Mouse (Mus musculus): Measurements from ENCODE around the gene Sh3pxd2a.

The Sh3pxd2a gene

DNA sequence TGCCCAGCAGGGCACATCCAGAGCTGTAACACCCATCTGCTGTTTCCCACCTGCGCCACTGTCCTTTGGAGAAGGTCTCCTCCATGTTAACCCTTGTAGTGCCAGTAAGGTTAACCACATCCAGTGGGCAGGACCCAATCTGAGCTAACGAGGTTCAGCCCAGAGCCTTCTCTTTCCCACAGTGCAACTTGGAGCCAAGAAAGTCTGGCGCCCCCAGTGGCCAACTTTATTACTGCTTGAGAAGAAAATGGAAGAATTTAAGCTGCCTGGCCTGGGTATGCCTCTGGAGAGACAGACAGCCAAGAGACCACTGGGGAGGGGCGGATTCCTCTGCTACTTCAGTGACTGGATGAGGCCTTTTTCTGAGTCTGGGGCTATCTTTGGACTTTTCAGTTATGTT, 89.8 kb downstream of the Sh3pxd2a start:
- WGBS = 39% methylated on average over 4 of the region's 4 CpGs

- 81% methylated on average over 5 of the region's 5 CpGs for WGBS
These were observed 92.2 kb downstream of the Sh3pxd2a start for GRCm38 (mm10) chr19:47372044-47372443.

DNA sequence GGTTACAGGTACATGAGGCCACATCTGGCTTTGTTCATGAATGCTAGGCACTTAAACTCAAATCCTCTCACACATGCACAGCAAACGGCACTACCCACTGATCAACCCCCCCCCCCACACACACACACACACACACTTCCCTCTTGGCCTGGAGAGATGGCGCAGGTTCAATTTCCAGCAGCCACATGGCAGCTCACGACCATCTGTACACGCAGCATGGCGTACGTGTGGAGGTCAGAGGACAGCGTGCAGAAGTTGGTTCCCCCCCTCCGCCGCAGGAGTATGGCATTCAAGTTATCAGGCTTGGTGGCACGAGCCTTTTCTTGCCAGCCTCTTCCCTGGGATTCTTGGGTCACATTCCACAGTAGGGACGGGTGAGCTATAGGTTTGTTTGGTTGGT, 92.7 kb downstream of the Sh3pxd2a start:
- WGBS = 95% methylated on average over 11 of the region's 11 CpGs

DNA sequence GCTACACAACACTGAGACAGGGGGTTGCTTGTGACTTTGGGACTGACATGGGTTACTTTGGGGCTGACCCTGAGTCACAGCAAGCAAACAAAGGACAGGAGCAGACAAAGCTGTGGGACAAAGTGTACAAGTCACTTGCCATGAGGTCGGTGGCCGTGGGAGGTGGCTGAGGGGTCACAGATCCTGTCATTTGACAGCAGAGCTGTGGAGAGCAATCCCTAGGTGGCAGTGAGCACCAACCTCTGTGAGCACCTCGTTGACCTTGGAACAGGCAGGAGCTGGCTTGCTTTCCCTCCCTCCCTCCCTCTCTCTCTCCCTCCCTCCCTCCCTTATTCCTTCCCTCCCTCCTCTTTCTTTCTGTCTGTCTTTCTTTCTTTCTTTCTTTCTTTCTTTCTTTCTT, 95.2 kb downstream of the Sh3pxd2a start:
- WGBS = 66% methylated on average over 3 of the region's 3 CpGs

- WGBS = 89% methylated on average over 12 of the region's 12 CpGs
These were observed 96.8 kb downstream of the Sh3pxd2a start for GRCm38 (mm10) chr19:47367271-47367879.

- 70% methylated on average over 8 of the region's 8 CpGs for WGBS
These were observed 97.6 kb downstream of the Sh3pxd2a start for GRCm38 (mm10) chr19:47366576-47366975.

- WGBS = 84% methylated on average over 9 of the region's 9 CpGs
These were observed 101.0 kb downstream of the Sh3pxd2a start for GRCm38 (mm10) chr19:47363086-47363668.

DNA sequence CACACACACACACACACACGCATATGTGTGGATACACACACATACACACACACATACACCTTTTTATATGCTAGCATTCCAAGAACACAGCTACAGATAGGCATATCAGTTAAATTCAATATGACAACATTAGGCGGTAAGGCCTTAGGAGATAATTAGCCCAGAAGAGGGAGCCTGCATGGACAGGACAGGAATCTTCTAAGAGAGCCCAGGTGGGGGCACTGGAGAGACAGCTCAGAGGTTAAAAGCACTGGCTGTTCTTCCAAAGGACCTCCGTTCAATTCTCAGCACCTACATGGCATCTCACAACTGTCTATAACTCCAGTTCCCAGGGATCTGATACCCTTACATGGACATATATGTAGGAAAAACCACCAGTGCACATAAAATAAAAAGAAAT, 103.3 kb downstream of the Sh3pxd2a start:
- 90% methylated on average over 3 of the region's 3 CpGs for WGBS

GRCm38 (mm10) chr19:47360017-47360416, 104.2 kb downstream of the Sh3pxd2a start:
- 73% methylated on average over 16 of the region's 16 CpGs for WGBS

- WGBS = 61% methylated on average over 15 of the region's 15 CpGs
These were observed 104.9 kb downstream of the Sh3pxd2a start for GRCm38 (mm10) chr19:47359166-47359931.

DNA sequence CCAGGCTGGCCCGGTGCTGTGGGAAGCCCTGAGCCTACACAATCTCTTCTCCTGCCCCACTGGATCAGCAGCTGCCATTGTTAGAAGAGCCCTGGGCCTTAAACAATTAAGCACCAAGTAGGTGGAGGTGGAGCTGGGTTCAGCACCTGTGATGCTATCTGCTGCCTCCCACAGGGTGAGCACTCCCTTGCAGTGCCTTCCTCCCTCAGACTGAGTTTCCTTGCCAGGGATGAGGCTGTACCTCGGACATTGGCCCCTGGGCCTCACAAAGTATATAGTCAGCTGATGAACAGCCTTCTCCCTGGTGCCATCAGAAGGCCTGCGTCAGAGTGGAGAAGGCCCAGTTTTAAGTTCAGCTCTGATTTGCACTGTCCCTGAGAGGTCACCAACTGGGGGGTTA, 106.9 kb downstream of the Sh3pxd2a start:
- 79% methylated on average over 3 of the region's 3 CpGs for WGBS

- WGBS = 15% methylated on average over 6 of the region's 6 CpGs
These were observed 107.9 kb downstream of the Sh3pxd2a start for GRCm38 (mm10) chr19:47356188-47356857.

- WGBS = 72% methylated on average over 8 of the region's 8 CpGs
These were observed 109.7 kb downstream of the Sh3pxd2a start for GRCm38 (mm10) chr19:47354456-47354855.

DNA sequence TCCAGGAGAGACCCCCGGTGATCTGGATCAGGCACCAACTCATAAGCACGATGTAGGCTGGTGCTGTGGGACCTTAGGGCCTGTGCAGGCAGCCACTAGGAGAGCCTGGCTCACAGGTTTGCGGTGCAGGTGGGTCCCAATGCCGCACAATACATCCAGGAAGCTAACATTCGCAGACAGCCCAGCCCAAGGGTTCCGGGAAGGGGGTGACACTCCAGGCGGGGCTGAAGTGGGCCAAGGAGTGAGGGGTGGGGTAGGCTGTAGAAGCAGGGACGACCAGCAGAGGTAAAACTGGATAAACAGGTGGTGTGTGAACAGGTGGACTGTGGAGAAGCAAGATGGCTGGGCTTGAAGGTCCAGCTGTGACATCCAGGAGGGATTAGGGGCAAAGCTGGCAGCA, 115.2 kb downstream of the Sh3pxd2a start:
- 90% methylated on average over 8 of the region's 8 CpGs for WGBS

DNA sequence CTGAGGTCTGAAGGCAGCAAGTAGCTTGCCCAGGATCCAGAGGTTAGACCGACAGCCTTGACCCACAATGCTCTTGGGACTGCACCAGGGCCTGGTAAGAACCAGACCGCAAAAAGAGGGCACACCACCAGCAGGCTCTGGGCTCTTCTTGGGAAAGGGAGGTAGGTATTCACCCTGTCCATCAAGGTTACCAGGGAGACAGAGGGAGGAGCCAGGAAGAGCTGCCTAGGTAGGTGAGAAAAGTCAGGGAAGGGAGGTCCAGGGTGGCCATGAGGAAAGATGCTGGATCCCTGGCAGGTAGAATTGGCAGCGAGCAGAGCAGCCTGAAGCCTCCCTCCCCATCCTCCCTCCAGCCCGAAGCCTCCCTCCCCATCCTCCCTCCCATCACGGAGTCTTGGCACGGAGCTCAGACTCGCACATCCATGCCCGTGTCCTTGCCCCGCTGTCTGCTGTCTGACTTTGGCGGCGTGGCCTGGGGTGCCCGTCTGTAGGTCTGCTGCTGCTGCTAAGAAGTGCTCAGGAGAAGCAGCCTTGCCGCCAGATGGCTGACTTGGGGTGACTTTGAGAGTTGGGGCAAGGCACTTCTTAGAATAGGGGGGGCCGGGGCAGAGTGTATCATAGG, 115.7 kb downstream of the Sh3pxd2a start:
- 75% methylated on average over 14 of the region's 14 CpGs for WGBS

- 90% methylated on average over 7 of the region's 7 CpGs for WGBS
These were observed 117.1 kb downstream of the Sh3pxd2a start for GRCm38 (mm10) chr19:47347021-47347643.

- 75% methylated on average over 8 of the region's 8 CpGs for WGBS
These were observed 117.6 kb downstream of the Sh3pxd2a start for GRCm38 (mm10) chr19:47346606-47347005.

DNA sequence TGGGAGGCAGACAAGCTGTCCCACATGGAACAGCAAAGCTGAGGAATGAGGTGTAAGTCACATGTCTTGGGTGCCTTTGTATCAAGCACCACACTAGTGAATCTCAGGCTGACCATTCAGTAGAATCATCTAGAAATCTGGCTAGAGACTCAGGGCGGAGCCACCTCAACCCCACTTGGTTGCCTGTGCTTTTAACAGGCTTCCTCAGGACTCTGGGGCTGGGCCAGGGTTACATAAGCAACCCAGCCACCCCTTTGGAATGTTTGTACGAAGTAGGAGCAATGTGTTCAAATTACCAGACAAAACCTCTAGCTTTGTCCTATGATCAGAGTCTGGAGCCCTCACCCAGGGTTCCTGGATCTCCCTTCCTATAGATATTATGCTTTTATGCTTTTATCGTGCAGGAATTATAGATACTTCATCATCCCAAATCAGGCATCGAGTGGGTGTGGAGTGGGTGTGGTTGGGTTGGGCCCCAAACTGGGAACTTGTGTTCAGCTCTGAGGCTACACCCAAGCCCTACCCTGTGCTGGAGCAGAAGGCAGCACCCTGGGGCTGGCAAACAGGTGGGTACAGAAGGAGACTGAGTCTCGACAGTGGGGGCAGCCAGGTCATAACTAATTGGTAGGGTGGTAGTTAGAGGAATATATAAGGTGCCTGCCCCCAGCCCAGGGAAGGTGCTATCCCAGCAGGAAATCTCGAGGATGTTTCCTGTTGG, 118.2 kb downstream of the Sh3pxd2a start:
- WGBS = 63% methylated on average over 6 of the region's 6 CpGs

- 15% methylated on average over 39 of the region's 39 CpGs for WGBS
These were observed 120.8 kb downstream of the Sh3pxd2a start for GRCm38 (mm10) chr19:47343422-47343821.

GRCm38 (mm10) chr19:47339165-47339564, 125.0 kb downstream of the Sh3pxd2a start:
- 3% methylated on average over 17 of the region's 17 CpGs for WGBS

All from cerebral cortex, adult 2 months (tissue).